Mouse (Mus musculus) common myeloid progenitor, adult 5-6 weeks (primary cell): ENCODE results near the gene Ms4a18. TPM values are rescaled to one million over a fixed set of nuclear protein-coding genes. Genes with fewer than 3 reads are reported as not detected.
A peak's percentile ranks its signal among the peaks of the same experiment; 100 is the strongest.

Experiments used
- ATAC-seq: replicated peaks from 2 replicates; pipeline ENCODE4 v1.8.0; 2016; ENCODE audit warnings: low read depth, mild to moderate bottlenecking, moderate TSS enrichment, inconsistent platforms; ENCODE audit not compliant: poor library complexity, severe bottlenecking
- total RNA-seq: library from RNA; stranded (forward); fragments of 200-1000, 187-1606 nt; gene quantifications from 2 replicates; pipeline ENCODE4 v1.2.3, GENCODE M21; 2017

The Ms4a18 gene
- total RNA-seq, 1 experiment from 2014 or later: not detected

DNA sequence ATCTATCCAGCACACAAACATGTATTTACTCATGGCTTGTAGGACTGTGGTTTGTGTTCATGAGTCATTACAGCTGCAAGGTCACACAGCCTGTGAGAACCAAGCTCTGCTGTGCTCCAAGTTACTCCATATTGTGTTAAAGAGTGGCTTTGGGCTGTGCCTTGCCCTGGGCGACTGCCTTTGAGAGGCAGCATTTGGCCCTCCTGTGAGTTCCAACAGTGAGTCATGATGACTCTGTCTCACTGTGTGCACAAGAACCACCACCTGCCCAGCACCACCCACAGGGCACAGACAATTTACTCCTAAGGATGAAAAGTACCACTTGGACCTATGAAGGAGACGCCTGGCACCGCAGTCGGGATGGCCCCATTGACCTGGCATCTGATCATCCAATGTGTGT lies 31.9 kb downstream of the Ms4a18 start:
- no peak for ATAC-seq

DNA sequence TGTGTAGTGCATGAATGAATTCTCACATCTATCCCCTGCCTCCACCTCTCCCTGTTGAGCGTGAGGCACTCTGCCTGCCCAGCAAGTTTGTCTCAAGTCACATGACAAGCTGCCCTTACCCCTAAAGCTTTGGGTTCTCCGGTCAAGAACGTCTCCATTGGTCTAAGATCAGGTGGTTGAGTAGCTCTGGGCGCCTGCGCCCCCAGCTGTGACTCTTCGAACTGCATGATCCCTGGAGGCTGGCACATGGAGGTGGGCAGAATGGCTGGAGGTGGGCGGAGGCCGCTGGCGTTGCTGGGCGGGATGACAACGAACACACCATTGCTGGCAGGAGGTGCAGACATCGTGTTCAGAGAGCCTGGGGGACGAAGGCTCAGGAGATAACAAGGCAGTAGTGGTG lies 33.3 kb downstream of the Ms4a18 start:
- no peak for ATAC-seq

DNA sequence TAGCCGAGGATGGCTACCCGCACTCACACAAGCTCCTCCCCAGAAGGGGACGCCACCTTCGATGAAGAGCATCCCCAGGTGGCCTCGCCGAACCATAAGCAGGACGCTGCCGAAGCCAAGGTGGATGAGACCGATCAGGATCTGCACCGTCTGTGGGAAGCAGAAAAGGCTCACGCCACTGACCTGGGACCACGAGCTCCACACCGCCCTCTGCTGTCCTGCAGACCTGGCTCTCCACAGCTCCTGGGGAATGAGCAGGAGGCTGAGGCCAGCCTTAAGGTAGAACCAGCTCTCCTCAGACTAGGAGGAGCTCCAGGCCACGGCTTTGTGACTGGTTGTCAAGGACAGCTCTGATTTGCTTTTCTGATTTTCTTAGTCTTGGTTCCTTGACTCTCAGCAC lies 34.7 kb downstream of the Ms4a18 start:
- ATAC-seq: no peak; the same call in 1 of the 2 replicates

DNA sequence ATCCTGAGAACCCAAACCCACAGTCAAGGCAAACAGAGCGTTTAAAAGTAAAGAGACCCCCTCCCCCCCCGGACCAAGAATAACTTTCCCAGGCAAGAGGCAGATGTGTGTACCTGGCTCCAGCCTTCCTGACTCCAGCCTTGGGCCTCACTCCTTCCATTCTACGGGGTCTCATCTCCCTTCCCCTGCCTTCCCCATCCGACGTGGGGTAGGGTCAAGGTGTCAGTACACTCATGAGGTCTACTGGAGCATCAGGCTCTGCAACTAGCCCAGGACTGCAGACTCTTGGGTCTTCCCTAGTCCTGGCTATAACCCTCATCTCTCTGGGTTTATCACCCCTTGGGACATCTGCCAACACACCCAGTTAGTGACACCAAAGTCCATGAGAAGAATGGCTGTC lies 37.6 kb downstream of the Ms4a18 start:
- no peak for ATAC-seq

DNA sequence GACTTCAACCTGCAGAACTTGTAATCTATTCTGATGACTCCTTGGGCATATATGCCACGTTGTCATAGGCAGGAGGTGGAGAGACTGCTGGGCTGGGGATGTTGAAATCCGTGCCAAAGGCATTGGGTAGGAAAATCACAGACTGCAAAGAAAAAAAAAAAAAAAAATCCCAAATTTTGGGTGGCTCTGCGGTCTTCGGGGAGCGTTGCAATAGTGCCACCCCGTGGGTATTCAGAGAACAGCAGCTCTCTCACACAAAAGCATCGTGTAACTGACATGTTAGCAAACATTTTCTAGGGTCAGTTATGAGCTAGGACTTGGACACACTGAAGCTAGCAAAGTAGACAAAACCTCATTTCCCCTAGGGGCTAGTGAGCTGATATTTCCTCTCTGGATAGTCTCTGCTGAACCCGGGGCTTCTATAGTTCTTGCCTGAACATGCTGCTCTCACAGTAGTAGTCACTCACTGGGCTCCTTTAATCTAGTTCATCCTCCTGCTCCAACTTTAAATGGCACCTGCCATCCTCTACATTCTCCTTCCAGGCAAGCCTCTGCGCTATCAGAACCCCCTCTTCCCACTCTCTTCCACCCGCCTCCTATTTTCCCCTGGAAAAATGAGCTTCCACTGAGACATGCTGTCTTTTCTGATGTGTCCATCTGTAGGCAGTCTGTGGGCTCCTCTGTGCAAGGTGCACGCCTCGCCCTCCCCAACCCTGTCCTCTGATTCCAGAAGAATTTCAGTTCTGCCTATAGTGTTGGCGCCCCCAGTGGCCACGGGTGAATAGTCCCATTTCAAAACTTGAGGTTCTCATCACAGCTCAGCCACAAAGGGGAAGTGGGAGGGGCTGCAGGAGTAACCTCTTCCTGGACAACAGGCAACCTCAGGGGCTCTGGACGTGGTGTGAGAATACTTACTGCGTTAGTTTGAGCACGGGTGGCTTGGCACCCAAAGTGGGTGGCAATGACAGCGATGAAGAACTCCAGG lies 38.4 kb downstream of the Ms4a18 start:
- ATAC-seq: peak; percentile 97

DNA sequence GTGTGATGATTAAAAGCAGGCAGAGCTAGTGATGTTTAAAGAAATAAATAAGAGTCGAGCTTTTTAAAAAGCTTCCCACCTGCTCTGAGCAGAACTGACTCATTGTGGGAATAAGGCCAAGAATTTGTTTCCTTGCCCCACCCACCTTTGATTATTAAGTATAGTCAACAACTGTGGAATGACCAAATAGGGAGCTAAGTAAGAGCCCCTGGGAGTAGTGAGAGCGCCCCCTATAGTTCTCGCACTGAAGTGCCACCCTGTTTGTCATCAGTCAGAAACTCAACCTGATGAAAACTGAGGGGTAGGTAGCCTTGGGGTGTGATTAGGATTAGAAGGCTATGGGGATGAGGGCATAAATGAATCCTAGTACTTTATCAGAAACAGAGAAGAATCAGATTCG lies 41.5 kb downstream of the Ms4a18 start:
- no peak for ATAC-seq

DNA sequence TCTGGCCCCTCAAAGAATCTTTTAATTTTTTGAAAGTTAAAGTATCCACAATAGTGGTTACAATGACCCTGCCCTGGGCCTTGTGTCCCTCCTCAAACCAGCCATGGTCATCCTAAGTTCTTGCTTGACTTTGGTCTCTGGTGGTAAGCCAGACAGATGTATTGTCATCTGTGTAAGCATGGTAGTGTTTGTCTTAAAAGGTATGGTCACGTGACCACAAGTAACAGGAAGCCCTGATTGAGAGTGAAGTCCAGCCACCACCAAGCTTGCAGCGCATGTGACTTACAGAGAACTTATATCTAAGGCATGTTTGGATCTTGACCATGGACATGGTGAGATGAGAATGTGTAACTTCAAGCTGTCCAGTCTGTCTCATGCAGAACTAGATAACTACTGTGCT lies 42.6 kb downstream of the Ms4a18 start:
- no peak for ATAC-seq

DNA sequence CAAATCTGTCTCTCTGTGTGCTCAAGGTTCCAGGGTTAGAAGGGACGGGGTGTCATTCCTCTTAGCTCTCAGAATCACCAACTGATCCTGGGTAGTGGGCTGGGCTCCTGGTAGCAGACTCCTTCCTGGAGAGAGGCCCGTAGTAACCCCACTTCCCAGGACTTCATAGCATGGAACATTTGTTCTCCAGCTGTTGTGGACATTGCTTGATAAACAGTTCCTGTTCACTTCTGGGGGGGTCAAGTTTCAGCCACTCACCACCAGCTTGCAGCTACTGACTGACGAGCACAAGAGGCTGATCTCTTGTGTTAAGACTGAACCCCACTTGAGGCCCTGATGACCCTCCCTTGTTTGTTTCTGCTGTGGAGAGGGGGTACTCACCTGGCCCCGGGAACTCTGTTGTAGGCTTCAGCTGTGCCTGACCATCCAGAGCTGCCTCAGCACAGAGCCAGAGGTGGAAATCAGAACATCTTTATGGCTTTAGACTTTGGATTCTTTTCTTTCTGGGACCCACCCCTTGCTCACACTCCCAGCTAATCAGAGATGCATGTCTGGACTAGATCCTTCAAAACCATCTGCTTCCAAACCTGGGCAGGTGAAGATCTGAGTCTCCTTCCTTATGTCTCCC lies 43.5 kb downstream of the Ms4a18 start, which contains the start of gene Ms4a10:
Gene Ms4a10, minus strand, starts transcription at position 433 of the 628 bp plus-strand sequence.
- ATAC-seq: no peak

DNA sequence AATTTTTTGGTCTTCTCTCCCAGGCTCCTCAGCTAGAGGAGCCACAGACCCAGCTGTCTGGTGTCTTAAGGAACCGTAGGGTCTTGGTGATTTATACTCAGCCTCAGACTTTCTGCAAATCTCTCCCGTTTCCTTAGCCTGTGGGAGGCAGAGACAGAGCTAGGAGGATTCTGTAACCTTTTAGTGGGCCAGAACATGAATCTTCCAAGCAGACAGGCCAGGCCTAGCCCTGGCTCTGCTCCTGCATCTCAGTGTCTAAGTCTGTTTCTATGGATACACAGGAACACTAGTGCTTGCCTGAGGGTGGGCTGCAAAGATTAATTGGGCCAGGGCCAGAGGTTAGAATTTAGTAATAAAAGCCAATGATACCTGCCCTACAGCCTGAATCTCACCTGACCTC lies 44.6 kb downstream of the Ms4a18 start:
- no peak for ATAC-seq

DNA sequence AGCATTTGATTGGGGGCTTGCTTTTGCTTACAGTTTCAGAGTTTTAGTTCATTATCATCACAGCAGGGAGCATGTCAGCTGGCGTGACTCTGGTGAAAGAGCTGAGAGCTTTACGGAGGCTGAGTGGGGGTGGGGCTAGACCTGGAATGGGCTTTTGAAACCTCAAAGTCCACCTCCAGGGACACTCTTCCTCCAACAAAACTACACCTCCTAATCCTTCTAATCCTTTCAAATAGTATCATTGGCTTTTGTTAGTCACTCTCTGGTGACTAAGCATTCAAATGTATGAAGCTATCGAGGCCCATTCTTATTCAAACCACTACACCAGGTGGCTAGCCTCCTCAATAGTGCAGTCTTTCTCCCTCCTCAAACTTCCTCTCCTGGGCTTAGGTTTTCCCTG lies 45.2 kb downstream of the Ms4a18 start:
- no peak for ATAC-seq

DNA sequence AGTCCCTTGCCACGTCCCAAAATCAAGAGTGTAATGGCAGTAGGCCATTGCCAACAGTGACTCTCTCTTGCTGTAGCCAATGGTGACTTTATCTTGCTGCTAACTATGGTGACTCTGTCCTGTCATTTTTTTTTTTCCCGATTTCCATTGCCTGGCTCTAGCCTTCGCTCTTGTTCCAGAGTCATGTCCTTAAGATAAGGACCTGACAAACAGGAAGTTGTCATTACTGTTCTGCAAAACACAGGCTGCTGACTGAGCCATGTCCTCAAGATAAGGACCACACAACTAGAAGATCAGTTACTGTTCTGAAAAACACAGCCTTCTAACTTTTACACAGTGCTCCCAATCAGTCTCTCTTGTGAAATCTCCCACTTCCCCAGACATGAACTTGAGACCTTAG lies 47.4 kb downstream of the Ms4a18 start:
- ATAC-seq: 0 out of 2 replicates have a peak, but pooled peaks have one; percentile 15

DNA sequence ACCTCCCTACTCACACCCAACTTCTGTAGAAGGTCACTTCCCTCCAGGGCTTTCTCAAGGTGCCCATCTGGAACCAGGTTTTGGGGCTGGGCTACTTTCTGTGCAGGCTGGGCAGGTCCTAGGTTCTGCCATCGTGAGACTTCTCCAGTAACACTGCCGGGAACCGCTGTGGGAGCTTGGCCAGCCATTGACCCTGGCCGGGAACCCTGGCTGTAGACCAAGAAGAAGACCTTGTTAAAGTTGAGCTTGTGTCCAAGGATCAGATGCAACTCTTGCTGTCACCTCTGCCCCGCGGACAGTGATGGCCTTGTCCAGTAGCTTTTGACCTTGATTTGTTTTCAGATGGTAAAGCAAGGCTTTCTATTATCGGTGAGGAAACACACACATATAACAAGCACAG lies 49.3 kb downstream of the Ms4a18 start:
- no peak for ATAC-seq

DNA sequence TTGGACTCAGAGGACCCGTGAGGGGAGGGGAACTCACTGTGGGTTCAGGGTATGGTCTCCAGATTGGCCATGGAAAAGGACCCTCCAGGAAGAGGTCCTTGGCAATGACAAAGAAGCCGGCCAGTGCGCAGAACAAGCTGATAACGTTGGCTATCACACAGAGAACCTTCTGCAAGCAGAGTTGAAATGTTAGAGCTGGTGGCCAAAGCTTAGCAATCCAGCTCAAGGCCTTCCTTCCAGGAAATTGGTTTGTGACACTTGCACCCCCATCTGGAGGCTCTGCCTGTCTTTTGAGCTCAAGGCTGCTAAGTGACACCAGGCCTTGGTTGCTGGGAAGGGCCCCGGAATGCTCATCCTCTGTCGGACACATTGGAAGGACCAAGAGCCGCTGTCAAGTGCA lies 52.1 kb downstream of the Ms4a18 start:
- no peak for ATAC-seq

DNA sequence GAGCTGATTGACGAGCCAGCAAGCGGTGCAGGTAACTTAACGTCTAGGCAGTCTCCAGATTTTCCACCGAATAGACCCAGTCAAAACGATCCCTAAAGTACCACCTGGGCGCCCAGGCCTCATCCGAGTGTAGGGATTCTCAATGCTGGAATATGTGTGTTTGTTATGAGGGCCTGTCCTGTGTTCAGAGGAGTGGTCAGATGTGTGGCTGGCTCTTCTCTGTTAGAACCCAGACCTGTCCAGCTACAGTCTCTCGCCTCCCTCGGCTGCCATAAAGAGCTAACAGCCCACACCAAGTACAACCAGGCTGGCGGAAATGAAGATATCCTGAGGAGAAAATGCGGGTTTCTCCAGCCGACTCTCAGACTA lies 57.9 kb downstream of the Ms4a18 start:
- no peak for ATAC-seq

DNA sequence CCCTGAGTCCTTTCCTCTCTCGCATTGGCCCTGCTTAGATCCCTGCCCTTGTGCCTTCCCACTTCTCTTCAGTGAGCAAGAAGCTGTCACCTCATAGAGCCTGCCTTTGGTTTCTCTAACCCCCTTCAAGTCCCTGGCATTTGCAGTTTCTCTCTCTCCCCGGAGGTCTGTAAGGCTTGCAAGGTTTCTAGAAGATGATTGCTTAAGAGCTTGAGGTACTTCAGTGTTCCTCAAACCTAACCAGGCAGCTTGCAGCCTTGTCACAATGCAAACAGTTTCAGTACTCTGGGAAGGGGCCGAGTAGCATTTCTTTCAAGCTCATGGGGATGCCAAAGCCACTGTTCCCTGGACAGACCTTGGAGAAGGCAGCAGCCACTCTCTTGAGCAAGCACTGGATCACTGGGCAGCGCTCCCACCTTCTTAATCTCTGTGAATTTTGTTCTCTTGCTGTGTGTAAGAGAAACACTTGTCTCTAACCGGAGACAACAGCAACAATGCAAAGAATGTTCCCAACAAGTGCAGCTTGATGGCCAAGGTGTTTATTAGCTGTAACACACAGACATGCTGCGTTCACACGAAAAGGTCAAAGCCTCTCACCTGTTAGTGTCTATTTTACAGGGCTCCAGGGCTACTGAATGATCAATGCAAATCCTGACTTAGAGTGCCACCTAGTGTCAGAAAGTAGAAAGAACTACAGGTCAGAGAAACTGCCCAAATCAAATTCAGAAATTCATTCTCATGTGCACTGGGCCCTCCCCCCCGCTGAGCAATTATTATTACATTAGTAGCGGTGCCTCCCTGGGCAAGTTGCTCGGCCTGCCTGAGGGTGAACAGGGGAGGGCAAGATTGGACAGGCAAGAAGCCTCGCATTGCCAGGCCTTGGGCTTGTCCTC lies 58.5 kb downstream of the Ms4a18 start:
- ATAC-seq: peak; percentile 90

DNA sequence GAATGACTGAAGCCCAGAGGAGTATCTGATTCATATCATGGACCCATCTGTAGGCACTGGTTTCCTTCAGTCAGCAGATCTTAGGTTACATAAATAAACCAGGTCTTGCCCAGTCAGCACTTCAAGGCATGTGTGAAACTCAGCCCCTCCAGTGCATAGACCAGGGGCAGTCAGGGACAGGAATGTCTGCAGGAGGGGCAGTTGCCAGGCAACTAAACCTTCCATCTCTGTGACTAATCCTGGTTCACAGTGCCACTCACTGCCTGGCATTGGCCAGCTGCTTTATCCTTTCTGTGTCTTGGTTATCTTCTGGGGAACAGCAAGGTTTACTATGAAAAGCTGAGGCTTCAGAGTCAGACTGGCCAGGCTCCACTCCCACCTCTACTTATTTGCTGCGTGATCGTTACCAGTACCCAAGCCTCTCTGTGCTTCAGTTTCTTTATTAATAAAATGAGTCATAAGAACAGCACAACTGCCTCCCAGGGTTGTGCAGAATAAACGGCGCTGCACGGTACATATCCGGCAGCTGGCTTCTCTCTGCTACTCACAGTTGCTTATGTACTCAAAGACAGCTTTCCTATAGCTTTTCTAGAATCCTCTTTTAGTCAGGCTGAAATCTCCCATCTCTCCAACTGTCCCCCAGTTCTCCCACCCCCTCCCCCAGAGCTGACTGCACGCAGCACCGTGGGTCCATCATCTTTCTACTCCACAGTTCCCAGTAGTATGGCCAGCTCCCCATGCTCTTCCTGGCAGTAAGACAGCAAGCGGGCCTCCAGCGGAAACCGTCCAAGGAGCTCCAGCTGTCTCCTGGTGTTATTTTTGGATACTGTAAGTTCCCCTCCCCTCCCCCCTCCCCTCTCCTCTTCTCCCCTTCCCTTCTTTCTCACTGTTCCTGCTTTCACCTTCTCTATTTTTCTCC lies 65.6 kb downstream of the Ms4a18 start:
- ATAC-seq: no peak

DNA sequence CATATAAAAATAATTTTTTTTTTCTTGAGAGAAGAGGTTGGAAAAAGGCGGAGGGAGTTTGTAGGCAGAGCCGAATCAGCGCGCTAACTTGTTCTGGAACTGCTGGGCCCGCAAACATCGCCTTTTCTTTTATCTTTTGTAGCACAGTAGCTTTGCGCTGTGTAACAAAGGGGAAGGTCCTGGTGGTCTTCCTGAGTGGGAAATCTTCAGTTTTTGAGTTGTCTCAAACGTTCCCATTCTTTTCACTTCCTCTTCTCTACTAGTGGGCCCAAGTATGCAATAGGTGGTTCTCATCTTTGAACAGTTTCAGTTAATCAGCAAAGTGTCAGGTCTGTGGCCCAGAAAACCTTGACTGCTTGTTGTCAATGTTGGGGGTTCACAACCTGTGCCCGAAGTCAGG lies 68.3 kb downstream of the Ms4a18 start:
- no peak; the same call in 1 of the 2 replicates for ATAC-seq

DNA sequence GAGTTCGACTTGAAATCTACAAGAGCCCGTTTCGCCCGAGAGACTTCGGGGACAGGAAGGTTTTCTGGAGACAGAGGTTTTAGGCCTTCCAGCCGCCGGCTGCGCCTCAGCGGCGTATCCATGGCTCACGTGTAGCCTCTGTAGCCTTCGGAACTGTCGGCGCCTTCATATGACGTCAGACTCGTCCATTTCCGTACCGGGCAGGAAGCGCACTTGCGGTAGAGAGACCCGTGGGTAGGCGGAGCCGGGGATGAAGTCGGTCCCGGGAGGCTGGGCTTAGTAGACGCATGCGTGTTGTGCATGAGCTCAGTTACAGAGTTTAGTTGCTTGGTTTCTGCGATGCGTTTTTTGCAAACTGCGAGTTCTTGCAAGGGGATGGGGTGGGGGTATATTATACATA lies 68.7 kb downstream of the Ms4a18 start, which contains the start of gene Ccdc86:
Gene Ccdc86, minus strand, starts transcription at position 155 of the 400 bp plus-strand sequence.
- ATAC-seq: peak; percentile 95

DNA sequence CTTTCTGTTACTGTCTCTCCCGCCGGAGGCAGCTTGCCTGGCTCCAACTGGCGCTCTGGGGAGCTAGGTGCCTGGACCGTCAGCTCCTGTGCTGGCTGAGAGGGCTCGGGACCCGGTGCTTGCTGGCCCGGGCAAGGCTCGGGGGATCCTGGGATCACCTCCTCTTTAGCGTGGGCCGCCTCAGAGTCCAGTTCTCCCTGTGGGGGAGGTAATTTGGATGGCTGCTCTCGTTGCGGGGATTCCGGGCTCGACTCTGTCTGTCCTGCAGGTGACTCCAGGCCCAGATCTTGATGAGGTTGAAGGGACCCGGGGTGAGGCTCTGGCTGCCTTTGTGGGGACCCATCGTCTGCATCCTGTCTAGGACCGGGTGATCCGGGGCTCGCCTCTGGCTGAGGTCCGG lies 69.4 kb downstream of the Ms4a18 start:
- ATAC-seq: 0 out of 2 replicates have a peak, but pooled peaks have one; percentile 5
